Mouse (Mus musculus) kidney, embryonic 16.5 days (tissue): ENCODE measurements around the gene Eif3l. TPM values are rescaled to one million over a fixed set of nuclear protein-coding genes. Genes with fewer than 3 reads are reported as not detected.
A peak's percentile ranks its signal among the peaks of the same experiment; 100 is the strongest.

ENCODE experiments used
- ATAC-seq: fragments of 200-750 bp; cut with Nextera tagmentation; 2 replicates; pipeline ENCODE4 v1.8.0; 2017; ENCODE audit warnings: moderate TSS enrichment; ENCODE audit not compliant: low FRiP score, low TSS enrichment
- H3K27ac ChIP-seq: fragments of 300-500 bp; sonication (generic); 2 replicates; pipeline ENCODE4 v1.5.1; 2014; ENCODE audit warnings: low read length
- H3K27me3 ChIP-seq: fragments of 300-500 bp; sonication (generic); 2 replicates; pipeline ENCODE4 v1.6.1; 2014; ENCODE audit warnings: low read length, control low read depth, mixed read lengths; ENCODE audit not compliant: insufficient read depth
- H3K36me3 ChIP-seq: fragments of 300-500 bp; sonication (generic); 2 replicates; pipeline ENCODE4 v1.6.1; 2014; ENCODE audit warnings: low read length, control low read depth, mixed read lengths; ENCODE audit not compliant: insufficient read depth
- H3K4me1 ChIP-seq: fragments of 300-500 bp; sonication (generic); 2 replicates; pipeline ENCODE4 v1.6.1; 2014; ENCODE audit warnings: low read length, control low read depth, mixed read lengths; ENCODE audit not compliant: insufficient read depth
- H3K4me2 ChIP-seq: fragments of 300-500 bp; sonication (generic); replicated peaks from 2 replicates; pipeline ENCODE4 v1.6.1; 2014; ENCODE audit warnings: low read depth, low read length
- H3K4me3 ChIP-seq: fragments of 300-500 bp; sonication (generic); 2 replicates; pipeline ENCODE4 v1.5.1; 2014; ENCODE audit warnings: mild to moderate bottlenecking, low read length
- H3K9ac ChIP-seq: fragments of 300-500 bp; sonication (generic); replicated peaks from 2 replicates; pipeline ENCODE4 v1.6.1; 2014; ENCODE audit warnings: low read length
- H3K9me3 ChIP-seq: fragments of 300-500 bp; sonication (generic); 2 replicates; pipeline ENCODE4 v1.6.1; 2016; ENCODE audit warnings: low read length, control low read depth
- WGBS: fragments of 180-500 bp; shearing (Covaris S2); extraction: QIAGEN DNeasy Blood & Tissue Kit; methylation state at CpG from one replicate; pipeline ENCODE4 v1.1.7; 2014; 5-methylcytosine and 5-hydroxymethylcytosine counted together
- polyA plus RNA-seq: library from polyadenylated mRNA; unstranded; fragments of >200 nt; fragmentation: Nextera tagmentation; extraction: Ambion mirVana; gene quantifications from 2 replicates; pipeline ENCODE4 v1.2.1, GENCODE M21; 2015

The Eif3l gene
- polyA plus RNA-seq, 1 experiment from 2014 or later = 254 TPM

- H3K4me3 ChIP-seq = no peak overlapping the region
- no peak overlapping the region for H3K9ac ChIP-seq
- no peaks in the 10 kb centered on the region for H3K27me3 ChIP-seq
- no peak overlapping the region for H3K4me2 ChIP-seq
- ATAC-seq = no peak
- peaks cover 30% of the 10 kb centered on the region for H3K4me1 ChIP-seq
- H3K36me3 ChIP-seq = peaks cover 7% of the 10 kb centered on the region
- WGBS = 58% methylated on average over 4 of the region's 4 CpGs
- H3K27ac ChIP-seq = peak overlapping the region; percentile 85
- H3K9me3 ChIP-seq = no peaks in the 10 kb centered on the region
Measured at GRCm38 (mm10) chr15:79099456-79099855, 24.5 kb downstream of the Eif3l start.

- H3K9ac ChIP-seq = no peak overlapping the region
- H3K27me3 ChIP-seq = no peaks in the 10 kb centered on the region
- H3K4me1 ChIP-seq = peaks cover 30% of the 10 kb centered on the region
- H3K4me3 ChIP-seq = no peak overlapping the region
- WGBS = 72% methylated on average over 4 of the region's 4 CpGs
- peaks cover 3% of the 10 kb centered on the region; the same call in 1 of the 2 replicates for H3K36me3 ChIP-seq
- ATAC-seq = no peak
- no peak overlapping the region for H3K4me2 ChIP-seq
- peak overlapping the region; percentile 41; the same call in 1 of the 2 replicates for H3K27ac ChIP-seq
- H3K9me3 ChIP-seq = no peaks in the 10 kb centered on the region
Measured at GRCm38 (mm10) chr15:79100391-79100790, 25.4 kb downstream of the Eif3l start.

DNA sequence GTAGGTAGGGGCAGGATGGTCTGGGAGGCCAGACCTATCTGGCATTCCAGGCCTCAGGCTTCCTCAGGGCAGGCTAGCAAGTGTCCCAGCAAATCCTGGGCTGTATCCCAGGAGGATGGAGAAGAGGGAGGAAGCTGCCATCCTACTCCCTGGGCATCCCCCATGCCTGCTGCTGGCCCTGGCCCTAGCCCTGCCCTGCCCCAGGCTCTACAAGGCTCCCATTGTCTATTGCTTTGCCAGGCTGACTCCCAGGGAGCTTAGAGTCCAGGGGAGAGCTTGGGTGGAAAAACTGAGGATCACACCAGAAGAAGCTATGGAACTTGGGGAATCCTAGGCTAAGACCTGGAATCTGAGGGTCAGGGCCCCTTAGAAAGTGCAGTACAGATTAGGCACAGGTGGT is 26.6 kb downstream of the Eif3l start:
- Histone ChIP-seq H3K4me2 (no peak overlapping the region), H3K4me3 (no peak overlapping the region), H3K9ac (no peak overlapping the region), H3K4me1 (peaks cover 26% of the 10 kb centered on the region), H3K27me3 (no peaks in the 10 kb centered on the region), H3K9me3 (no peaks in the 10 kb centered on the region), H3K36me3 (no peaks in the 10 kb centered on the region), H3K27ac (no peak overlapping the region)
- ATAC-seq = no peak

GRCm38 (mm10) chr15:79103264-79103663 is 28.3 kb downstream of the Eif3l start:
- H3K36me3 ChIP-seq = no peaks in the 10 kb centered on the region
- H3K4me3 ChIP-seq = no peak overlapping the region
- H3K9me3 ChIP-seq = no peaks in the 10 kb centered on the region
- peaks cover 13% of the 10 kb centered on the region for H3K4me1 ChIP-seq
- H3K27me3 ChIP-seq = no peaks in the 10 kb centered on the region
- no peak overlapping the region for H3K27ac ChIP-seq
- no peak overlapping the region for H3K4me2 ChIP-seq
- 67% methylated on average over 10 of the region's 10 CpGs for WGBS
- no peak overlapping the region for H3K9ac ChIP-seq
- ATAC-seq = no peak

DNA sequence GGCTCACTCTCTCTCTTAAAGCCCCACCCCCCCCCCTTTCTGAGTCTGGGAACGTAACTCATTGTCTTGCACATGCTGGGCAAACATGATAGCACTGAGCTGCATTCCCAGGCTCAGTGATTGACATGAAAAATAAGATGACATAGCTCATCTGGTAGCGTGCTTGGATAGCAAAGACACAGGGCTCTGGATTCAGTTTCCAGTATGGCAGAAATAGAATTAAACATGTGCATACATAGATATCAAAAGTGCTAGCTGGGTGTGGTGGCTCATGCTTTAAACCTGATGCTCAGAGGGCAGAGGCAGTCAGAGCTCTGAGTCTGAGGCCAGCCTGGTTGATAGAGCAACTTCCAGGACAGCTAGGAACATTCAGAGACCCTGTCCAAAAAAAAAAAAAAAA is 30.8 kb downstream of the Eif3l start:
- ATAC-seq = no peak
- H3K36me3 ChIP-seq = no peaks in the 10 kb centered on the region
- H3K4me3 ChIP-seq = no peak overlapping the region
- no peak overlapping the region for H3K9ac ChIP-seq
- H3K4me2 ChIP-seq = no peak overlapping the region
- no peaks in the 10 kb centered on the region for H3K9me3 ChIP-seq
- 57% methylated on average over 2 of the region's 2 CpGs for WGBS
- H3K27ac ChIP-seq = no peak overlapping the region
- H3K27me3 ChIP-seq = no peaks in the 10 kb centered on the region
- H3K4me1 ChIP-seq = peaks cover 20% of the 10 kb centered on the region

DNA sequence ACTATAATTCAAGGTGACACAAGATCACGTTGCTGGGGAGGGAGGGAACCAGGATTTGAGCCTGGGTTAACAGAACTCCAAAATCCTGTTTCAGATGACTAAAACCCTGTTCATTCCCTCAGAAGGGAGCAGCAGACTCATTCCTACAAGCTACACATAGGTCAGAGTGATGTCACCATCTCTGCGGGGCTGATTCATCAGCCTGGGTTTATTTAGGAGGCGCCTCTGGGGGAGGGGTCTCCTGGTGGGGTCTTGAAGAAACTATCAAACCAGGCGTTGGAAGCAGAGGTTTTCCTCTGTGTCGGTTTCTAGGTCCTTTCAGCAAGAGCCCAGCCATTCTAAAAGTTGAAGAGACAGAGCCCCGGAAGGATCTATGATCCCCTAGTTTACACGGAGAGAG is 33.0 kb downstream of the Eif3l start:
- peak overlapping the region; percentile 85 for H3K27ac ChIP-seq
- peak overlapping the region; percentile 87; the same call in 1 of the 2 replicates for H3K9ac ChIP-seq
- peaks cover 26% of the 10 kb centered on the region for H3K4me1 ChIP-seq
- H3K36me3 ChIP-seq = no peaks in the 10 kb centered on the region
- peak overlapping the region; percentile 87 for H3K4me3 ChIP-seq
- H3K4me2 ChIP-seq = peak overlapping the region; percentile 78
- WGBS = 15% methylated on average over 7 of the region's 7 CpGs
- H3K9me3 ChIP-seq = no peaks in the 10 kb centered on the region
- no peaks in the 10 kb centered on the region for H3K27me3 ChIP-seq
- no peak for ATAC-seq

- Histone ChIP-seq H3K4me2 (peak within 1 kb of the TSS; percentile 78), H3K4me3 (peak within 1 kb of the TSS; percentile 87), H3K27ac (peak within 1 kb of the TSS; percentile 85), H3K9ac (peak within 1 kb of the TSS; percentile 87), H3K36me3 (no peaks in the 10 kb centered on the region), H3K9me3 (no peaks in the 10 kb centered on the region), H3K4me1 (peaks cover 26% of the 10 kb centered on the region), H3K27me3 (no peaks in the 10 kb centered on the region)
- under 1% methylated on average over 70 of the region's 85 CpGs for WGBS
- peak; percentile 89 for ATAC-seq
Measured at GRCm38 (mm10) chr15:79108421-79109320, 33.7 kb downstream of the Eif3l start, which contains the start of gene Micall1. TSS of gene Micall1 (plus strand) at chr15:79108898.

DNA sequence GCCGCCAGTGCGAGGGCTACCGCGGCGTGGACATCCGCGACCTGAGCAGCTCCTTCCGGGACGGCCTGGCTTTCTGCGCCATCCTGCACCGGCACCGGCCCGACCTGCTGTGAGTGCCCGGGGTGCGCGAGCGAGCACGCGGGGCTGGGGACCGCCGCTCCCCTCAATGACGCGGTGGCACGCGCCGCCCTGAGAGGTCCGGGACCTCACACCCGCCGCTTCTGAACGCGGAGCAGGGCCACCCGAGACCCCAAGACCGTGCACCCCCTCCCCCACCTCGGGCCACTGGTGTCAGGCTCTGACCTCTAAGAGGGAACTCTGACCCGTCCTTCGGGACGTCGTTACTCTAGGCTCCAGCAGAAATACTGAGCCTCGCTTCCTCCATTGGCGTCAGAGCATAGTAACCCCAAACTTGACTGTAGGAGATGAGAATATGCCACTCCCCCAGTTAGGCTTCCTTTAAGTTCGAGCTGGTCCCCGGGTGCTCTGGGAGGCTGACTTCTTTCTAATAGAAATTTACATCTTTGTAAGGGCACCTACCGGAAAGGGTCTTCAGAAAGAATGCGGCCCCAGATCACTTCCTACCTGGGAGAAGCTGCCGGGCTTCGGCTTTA is 34.4 kb downstream of the Eif3l start:
- no peaks in the 10 kb centered on the region for H3K27me3 ChIP-seq
- peak overlapping the region; percentile 78 for H3K4me2 ChIP-seq
- H3K4me1 ChIP-seq = peaks cover 26% of the 10 kb centered on the region
- no peaks in the 10 kb centered on the region for H3K9me3 ChIP-seq
- under 1% methylated on average over 46 of the region's 46 CpGs for WGBS
- peak overlapping the region; percentile 87 for H3K4me3 ChIP-seq
- no peaks in the 10 kb centered on the region for H3K36me3 ChIP-seq
- H3K27ac ChIP-seq = peak overlapping the region; percentile 85; the same call in 1 of the 2 replicates
- peak overlapping the region; percentile 87 for H3K9ac ChIP-seq
- no peak; the same call in 1 of the 2 replicates for ATAC-seq

- Histone ChIP-seq H3K27ac (no peak overlapping the region), H3K9ac (peak overlapping the region; percentile 87), H3K27me3 (no peaks in the 10 kb centered on the region), H3K4me3 (peak overlapping the region; percentile 87), H3K9me3 (no peaks in the 10 kb centered on the region), H3K4me1 (peaks cover 28% of the 10 kb centered on the region), H3K36me3 (peaks cover 6% of the 10 kb centered on the region; the same call in 1 of the 2 replicates), H3K4me2 (peak overlapping the region; percentile 78)
- WGBS = 15% methylated on average over 9 of the region's 9 CpGs
- ATAC-seq = no peak
Measured at GRCm38 (mm10) chr15:79110031-79110430, 35.1 kb downstream of the Eif3l start.

- Histone ChIP-seq H3K9ac (peak overlapping the region; percentile 87), H3K27ac (no peak overlapping the region), H3K27me3 (no peaks in the 10 kb centered on the region), H3K36me3 (peaks cover 9% of the 10 kb centered on the region; the same call in 1 of the 2 replicates), H3K9me3 (no peaks in the 10 kb centered on the region), H3K4me3 (peak overlapping the region; percentile 87), H3K4me2 (peak overlapping the region; percentile 78), H3K4me1 (peaks cover 30% of the 10 kb centered on the region)
- no peak for ATAC-seq
- 61% methylated on average over 2 of the region's 2 CpGs for WGBS
Measured at GRCm38 (mm10) chr15:79110528-79110927, 35.5 kb downstream of the Eif3l start.
